Mouse (Mus musculus) hindbrain, postnatal 0 days (tissue): Measurements from ENCODE around the gene Gdf5. TPM values are rescaled to one million over a fixed set of nuclear protein-coding genes. Genes with fewer than 3 reads are reported as not detected.

Source experiments
- ATAC-seq: fragments of 200-750 bp; cut with Nextera tagmentation; 2 replicates; pipeline ENCODE4 v1.8.0; 2017; ENCODE audit warnings: mild to moderate bottlenecking, moderate TSS enrichment, moderate library complexity
- DNase-seq: peaks from one replicate; pipeline ENCODE4 v3.0.0-alpha.2; 2015; ENCODE audit warnings: low spot score
- H3K27ac ChIP-seq: fragments of 300-500 bp; sonication (generic); 2 replicates; pipeline ENCODE4 v1.5.1; 2014; ENCODE audit warnings: mild to moderate bottlenecking
- H3K27me3 ChIP-seq: fragments of 300-500 bp; sonication (generic); 2 replicates; pipeline ENCODE4 v1.6.1; 2014; ENCODE audit warnings: low read length, mixed read lengths; ENCODE audit not compliant: insufficient read depth
- H3K36me3 ChIP-seq: fragments of 300-500 bp; sonication (generic); 2 replicates; pipeline ENCODE4 v1.6.1; 2014; ENCODE audit warnings: low read length, mixed read lengths; ENCODE audit not compliant: insufficient read depth
- H3K4me1 ChIP-seq: fragments of 300-500 bp; sonication (generic); 2 replicates; pipeline ENCODE4 v1.6.1; 2014; ENCODE audit warnings: antibody characterized with exemption, low read length, mixed read lengths; ENCODE audit not compliant: insufficient read depth
- H3K4me2 ChIP-seq: fragments of 300-500 bp; sonication (generic); 2 replicates; pipeline ENCODE4 v1.6.1; 2014; ENCODE audit warnings: low read depth, mild to moderate bottlenecking, low read length, moderate library complexity, mixed read lengths
- H3K4me3 ChIP-seq: fragments of 300-500 bp; sonication (generic); 2 replicates; pipeline ENCODE4 v1.5.1; 2014; ENCODE audit warnings: low read length
- H3K9ac ChIP-seq: fragments of 300-500 bp; sonication (generic); replicated peaks from 2 replicates; pipeline ENCODE4 v1.6.1; 2014; ENCODE audit warnings: mild to moderate bottlenecking, low read length, moderate library complexity, mixed read lengths
- H3K9me3 ChIP-seq: fragments of 300-500 bp; sonication (generic); 2 replicates; pipeline ENCODE4 v1.6.1; 2016; ENCODE audit warnings: low read length, mixed read lengths
- CTCF ChIP-seq: IDR thresholded peaks from 2 replicates; pipeline ENCODE4 v1.5.1; 2016; ENCODE audit warnings: antibody characterized with exemption, control low read depth, low read depth
- WGBS: fragments of 180-500 bp; shearing (Covaris S2); extraction: QIAGEN DNeasy Blood & Tissue Kit; methylation state at CpG from one replicate; pipeline ENCODE4 v1.1.7; 2014; 5-methylcytosine and 5-hydroxymethylcytosine counted together
- polyA plus RNA-seq: library from polyadenylated mRNA; unstranded; fragments of >200 nt; fragmentation: Nextera tagmentation; extraction: Ambion mirVana; gene quantifications from 2 replicates; pipeline ENCODE4 v1.2.1, GENCODE M21; 2015
- total RNA-seq: library from RNA; depleted of rRNA; stranded (reverse); fragments of >200 nt; gene quantifications from 2 replicates; pipeline ENCODE4 v1.2.3, GENCODE M21; 2014; rRNA removed

The Gdf5 gene
- total RNA-seq, result 1.3 and 3.4 TPM in 2 replicates
- polyA plus RNA-seq, result 0.95 and 1.3 TPM in 2 replicates

GRCm38 (mm10) chr2:155945124-155945523 lies at the start of gene Gdf5:
Gene Gdf5 (minus strand): TSS chr2:155945367.
- no peak within 1 kb of the TSS for H3K4me3 ChIP-seq
- peaks cover 5% of the 10 kb centered on the region; the same call in 1 of the 2 replicates for H3K4me1 ChIP-seq
- ATAC-seq, result no peak
- peak; percentile 9 for DNase-seq
- 0 out of 2 replicates have a peak within 1 kb of the TSS, but pooled peaks have one; percentile 17 for H3K9ac ChIP-seq
- H3K9me3 ChIP-seq, result no peaks in the 10 kb centered on the region
- TF ChIP-seq CTCF, result no peak
- H3K4me2 ChIP-seq, result no peak within 1 kb of the TSS
- 0 out of 2 replicates have a peak within 1 kb of the TSS, but pooled peaks have one; percentile 32 for H3K27ac ChIP-seq
- H3K36me3 ChIP-seq, result no peaks in the 10 kb centered on the region
- H3K27me3 ChIP-seq, result no peaks in the 10 kb centered on the region
- 38% methylated on average over 13 of the region's 13 CpGs for WGBS

- Histone ChIP-seq H3K9me3 (no peaks in the 10 kb centered on the region), H3K4me1 (peaks cover 14% of the 10 kb centered on the region; the same call in 1 of the 2 replicates), H3K27ac (peak overlapping the region; percentile 69), H3K27me3 (no peaks in the 10 kb centered on the region), H3K36me3 (peaks cover 77% of the 10 kb centered on the region), H3K4me3 (no peak overlapping the region), H3K9ac (no peak overlapping the region), H3K4me2 (no peak overlapping the region)
- 39% methylated on average over 14 of the region's 14 CpGs for WGBS
- TF ChIP-seq CTCF, result peak; percentile 44
- peak; percentile 84 for DNase-seq
- peak; percentile 68; the same call in 1 of the 2 replicates for ATAC-seq
These were observed 46.7 kb upstream of the Gdf5 start for GRCm38 (mm10) chr2:155991863-155992321.

DNA sequence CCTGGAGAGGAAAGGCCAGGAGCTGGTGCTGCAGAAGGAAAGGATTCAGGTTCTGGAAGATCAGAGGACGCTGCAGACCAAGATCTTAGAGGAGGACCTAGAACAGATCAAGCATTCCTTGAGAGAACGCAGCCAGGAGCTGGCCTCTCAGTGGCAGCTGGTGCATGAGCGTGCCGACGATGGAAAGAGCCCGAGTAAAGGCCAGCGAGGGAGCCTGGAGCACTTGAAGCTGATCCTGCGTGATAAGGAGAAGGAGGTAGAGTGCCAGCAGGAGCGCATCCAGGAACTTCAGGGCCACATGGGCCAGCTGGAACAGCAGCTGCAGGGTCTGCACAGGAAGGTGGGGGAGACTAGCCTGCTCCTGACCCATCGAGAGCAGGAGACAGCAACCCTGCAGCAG lies 46.0 kb upstream of the Gdf5 start:
- WGBS, result 68% methylated on average over 10 of the region's 10 CpGs

GRCm38 (mm10) chr2:155989085-155989484 lies 43.9 kb upstream of the Gdf5 start:
- Histone ChIP-seq H3K4me1 (peaks cover 14% of the 10 kb centered on the region; the same call in 1 of the 2 replicates), H3K36me3 (peaks cover 76% of the 10 kb centered on the region), H3K4me2 (no peak overlapping the region), H3K4me3 (no peak overlapping the region), H3K27ac (no peak overlapping the region), H3K27me3 (no peaks in the 10 kb centered on the region), H3K9ac (no peak overlapping the region), H3K9me3 (no peaks in the 10 kb centered on the region)
- ATAC-seq (no peak), DNase-seq (no peak)
- TF ChIP-seq CTCF, result no peak
- 66% methylated on average over 4 of the region's 4 CpGs for WGBS

More for the DNA sequence above, 46.0 kb upstream of the Gdf5 start:
- Histone ChIP-seq H3K9me3 (no peaks in the 10 kb centered on the region), H3K4me1 (peaks cover 14% of the 10 kb centered on the region; the same call in 1 of the 2 replicates), H3K27ac (peak overlapping the region; percentile 69; the same call in 1 of the 2 replicates), H3K4me2 (no peak overlapping the region), H3K9ac (no peak overlapping the region), H3K4me3 (no peak overlapping the region), H3K27me3 (no peaks in the 10 kb centered on the region), H3K36me3 (peaks cover 76% of the 10 kb centered on the region)
- no peak for TF ChIP-seq CTCF
- peak; percentile 25 for DNase-seq
- 0 out of 2 replicates have a peak, but pooled peaks have one; percentile 30 for ATAC-seq

DNA sequence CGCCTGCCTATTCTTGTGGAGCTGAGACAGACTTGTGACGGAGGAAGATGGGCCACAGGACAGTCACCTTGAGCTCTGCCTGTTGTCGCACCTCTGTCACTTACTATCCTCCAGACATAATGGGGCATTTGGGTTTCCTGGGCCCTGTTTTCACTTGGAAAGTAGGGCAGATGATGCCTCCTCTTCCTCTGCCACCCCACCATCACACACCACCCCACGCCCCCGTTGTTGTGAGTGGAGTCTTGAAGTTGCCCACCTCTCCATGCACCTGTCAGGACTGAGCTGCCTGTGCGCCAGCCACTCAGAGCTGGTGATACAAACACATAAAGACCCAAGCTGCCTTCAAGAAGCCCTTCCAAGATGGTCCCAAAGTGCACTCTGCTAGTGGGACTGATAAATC lies 42.0 kb upstream of the Gdf5 start:
- Histone ChIP-seq H3K4me1 (peaks cover 11% of the 10 kb centered on the region; the same call in 1 of the 2 replicates), H3K4me2 (no peak overlapping the region), H3K27me3 (no peaks in the 10 kb centered on the region), H3K27ac (no peak overlapping the region), H3K9ac (no peak overlapping the region), H3K9me3 (no peaks in the 10 kb centered on the region), H3K4me3 (no peak overlapping the region), H3K36me3 (peaks cover 81% of the 10 kb centered on the region)
- WGBS, result 98% methylated on average over 6 of the region's 6 CpGs
- DNase-seq (no peak), ATAC-seq (no peak)
- no peak for TF ChIP-seq CTCF

DNA sequence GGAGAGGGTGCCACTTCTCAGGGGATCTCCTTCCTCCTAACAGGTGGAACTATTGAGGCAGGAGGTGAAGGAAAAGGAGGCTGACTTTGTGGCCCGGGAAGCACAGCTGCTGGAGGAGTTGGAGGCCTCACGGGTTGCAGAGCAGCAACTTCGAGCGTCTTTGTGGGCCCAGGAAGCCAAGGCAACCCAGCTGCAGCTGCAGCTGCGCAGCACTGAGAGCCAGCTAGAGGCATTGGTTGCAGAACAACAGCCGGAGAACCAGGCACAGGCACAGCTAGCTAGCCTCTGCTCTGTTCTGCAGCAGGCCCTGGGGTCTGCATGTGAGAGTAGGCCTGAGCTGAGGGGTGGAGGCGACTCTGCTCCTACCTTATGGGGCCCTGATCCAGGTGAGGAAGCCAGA lies 40.6 kb upstream of the Gdf5 start:
- peaks cover 86% of the 10 kb centered on the region for H3K36me3 ChIP-seq
- ATAC-seq (no peak), DNase-seq (no peak)
- no peaks in the 10 kb centered on the region for H3K9me3 ChIP-seq
- no peak overlapping the region for H3K9ac ChIP-seq
- no peak overlapping the region for H3K4me3 ChIP-seq
- no peak for TF ChIP-seq CTCF
- H3K4me2 ChIP-seq, result no peak overlapping the region
- no peak overlapping the region for H3K27ac ChIP-seq
- WGBS, result 92% methylated on average over 7 of the region's 7 CpGs
- H3K27me3 ChIP-seq, result no peaks in the 10 kb centered on the region
- H3K4me1 ChIP-seq, result no peaks in the 10 kb centered on the region

DNA sequence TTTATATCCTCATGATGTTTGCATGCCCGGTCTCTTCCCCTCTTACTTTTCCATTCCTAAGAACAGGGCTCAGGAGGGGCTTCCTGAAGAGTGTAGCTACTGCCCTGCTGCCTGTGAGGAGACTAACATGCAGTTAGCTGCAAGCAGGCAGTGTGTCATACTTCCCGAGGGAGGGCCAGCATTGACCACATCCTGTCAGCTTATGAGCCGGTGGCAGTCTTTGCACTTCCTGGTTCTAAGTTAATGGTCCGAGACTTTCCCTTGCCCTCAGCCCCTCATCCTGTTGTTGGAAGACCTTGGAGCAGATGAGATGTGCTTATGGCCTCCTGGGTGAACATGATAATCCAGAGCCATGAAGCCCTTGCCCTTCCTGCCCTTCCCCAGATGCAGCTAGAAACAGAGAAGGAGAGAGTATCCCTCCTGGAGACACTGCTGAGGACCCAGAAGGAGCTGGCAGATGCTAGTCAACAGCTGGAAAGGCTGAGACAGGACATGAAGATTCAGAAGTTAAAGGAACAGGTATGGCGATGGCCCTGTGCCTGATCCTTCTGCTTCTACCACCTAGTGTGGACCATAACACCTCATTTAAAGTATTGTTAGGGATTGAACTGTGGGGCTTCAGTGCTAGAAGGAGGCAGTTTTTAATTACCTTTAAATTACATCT lies 34.3 kb upstream of the Gdf5 start:
- 93% methylated on average over 5 of the region's 5 CpGs for WGBS
- no peak for ATAC-seq
- Histone ChIP-seq H3K4me2 (no peak overlapping the region), H3K9me3 (no peaks in the 10 kb centered on the region), H3K36me3 (peaks cover 77% of the 10 kb centered on the region), H3K9ac (no peak overlapping the region), H3K27ac (no peak overlapping the region), H3K4me3 (no peak overlapping the region), H3K27me3 (no peaks in the 10 kb centered on the region), H3K4me1 (no peaks in the 10 kb centered on the region)
- TF ChIP-seq CTCF, result no peak
- no peak for DNase-seq
